Mouse (Mus musculus): ENCODE data around the gene Plce1. TPM values are rescaled to one million over a fixed set of nuclear protein-coding genes. Genes with fewer than 3 reads are reported as not detected.

Plce1 gene
- polyA plus RNA-seq, 1 experiment from 2014 or later, result 9.2 TPM

DNA sequence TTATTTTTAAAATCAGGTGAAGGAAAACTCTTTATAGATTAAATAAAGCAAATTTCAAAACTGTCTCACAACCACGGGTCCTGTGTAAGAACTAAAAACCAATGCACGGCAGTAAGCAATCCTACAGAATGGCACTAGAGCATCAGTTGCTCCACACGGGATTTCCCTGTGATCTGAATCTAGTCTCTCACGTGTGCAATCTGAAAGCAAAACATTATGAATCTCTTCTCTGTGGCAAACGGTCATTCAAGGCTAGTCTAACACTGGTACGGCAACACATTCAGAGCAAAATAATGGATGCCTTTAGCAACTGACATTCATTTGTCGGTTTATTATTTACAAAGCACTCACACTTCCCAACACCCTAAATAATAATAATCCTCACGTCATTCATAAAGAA lies 337.3 kb downstream of the Plce1 start:
- Histone ChIP-seq H3K9ac (replicated peaks; ENCODE audit: low read depth, low read length) (peak overlapping the region; percentile 72), H3K36me3 (ENCODE audit: control insufficient read depth, insufficient read depth, low read length) (peaks cover 20% of the 10 kb centered on the region), H3K4me3 (ENCODE audit: low read depth, low read length) (peak overlapping the region; percentile 79), H3K9me3 (ENCODE audit: control insufficient read depth, low read depth, low read length) (no peaks in the 10 kb centered on the region), H3K4me2 (replicated peaks; ENCODE audit: low read depth, low read length) (peak overlapping the region; percentile 88), H3K27ac (ENCODE audit: low read length) (no peak overlapping the region), H3K4me1 (ENCODE audit: control insufficient read depth, insufficient read depth, low read length) (0 out of 2 replicates have a peak, but pooled peaks cover 4% of the 10 kb centered on the region), H3K27me3 (ENCODE audit: control insufficient read depth, insufficient read depth, low read length) (no peaks in the 10 kb centered on the region)
- WGBS, result 35% methylated on average over 8 of the region's 8 CpGs
- no peak for ATAC-seq (ENCODE audit: insufficient number of reproducible peaks, insufficient read depth, low FRiP score, low read depth)

DNA sequence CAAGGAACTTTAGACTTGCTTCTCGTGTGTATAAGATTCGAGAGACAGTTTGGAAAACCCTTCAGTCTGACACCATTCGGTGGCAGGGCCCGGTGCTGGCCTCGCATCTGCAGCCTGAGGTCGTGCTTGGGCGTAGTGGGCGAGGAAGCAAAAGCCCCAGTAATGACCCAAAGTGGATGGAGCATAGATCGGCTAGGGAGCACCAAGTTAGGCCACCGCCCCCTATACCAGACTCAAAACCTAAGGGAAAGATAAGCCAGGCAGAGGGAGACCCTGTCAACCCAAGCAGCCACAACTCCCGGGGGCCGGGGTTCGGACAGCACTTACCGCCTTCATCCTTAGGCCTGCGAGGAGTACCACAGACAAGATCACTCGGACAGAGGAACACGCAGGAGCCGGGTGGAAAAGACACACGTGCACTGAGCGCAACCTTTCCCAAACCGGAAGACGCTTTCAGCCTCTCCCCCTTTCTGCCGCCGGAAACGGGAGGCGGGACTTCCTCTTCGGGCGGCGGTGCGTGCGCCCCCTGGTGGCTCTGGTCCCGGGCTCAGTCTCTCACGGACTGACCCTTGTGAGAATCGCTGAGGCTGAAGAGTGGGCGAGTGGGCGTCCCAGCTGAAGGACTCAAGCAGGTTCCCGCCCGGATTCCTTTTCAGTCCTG lies 338.0 kb downstream of the Plce1 start, which contains the start of gene Noc3l:
Noc3l (minus strand) TSS at position 472 of the 661 bp plus-strand sequence.
- Histone ChIP-seq H3K36me3 (ENCODE audit: control insufficient read depth, insufficient read depth, low read length) (peaks cover 18% of the 10 kb centered on the region), H3K4me1 (ENCODE audit: control insufficient read depth, insufficient read depth, low read length) (0 out of 2 replicates have a peak, but pooled peaks cover 4% of the 10 kb centered on the region), H3K4me2 (replicated peaks; ENCODE audit: low read depth, low read length) (peak within 1 kb of the TSS; percentile 88), H3K27me3 (ENCODE audit: control insufficient read depth, insufficient read depth, low read length) (no peaks in the 10 kb centered on the region), H3K27ac (ENCODE audit: low read length) (no peak within 1 kb of the TSS), H3K9ac (replicated peaks; ENCODE audit: low read depth, low read length) (peak within 1 kb of the TSS; percentile 72), H3K4me3 (ENCODE audit: low read depth, low read length) (peak within 1 kb of the TSS; percentile 79), H3K9me3 (ENCODE audit: control insufficient read depth, low read depth, low read length) (no peaks in the 10 kb centered on the region)
- under 1% methylated on average over 38 of the region's 38 CpGs for WGBS
- peak; percentile 95 for ATAC-seq (ENCODE audit: insufficient number of reproducible peaks, insufficient read depth, low FRiP score, low read depth)

DNA sequence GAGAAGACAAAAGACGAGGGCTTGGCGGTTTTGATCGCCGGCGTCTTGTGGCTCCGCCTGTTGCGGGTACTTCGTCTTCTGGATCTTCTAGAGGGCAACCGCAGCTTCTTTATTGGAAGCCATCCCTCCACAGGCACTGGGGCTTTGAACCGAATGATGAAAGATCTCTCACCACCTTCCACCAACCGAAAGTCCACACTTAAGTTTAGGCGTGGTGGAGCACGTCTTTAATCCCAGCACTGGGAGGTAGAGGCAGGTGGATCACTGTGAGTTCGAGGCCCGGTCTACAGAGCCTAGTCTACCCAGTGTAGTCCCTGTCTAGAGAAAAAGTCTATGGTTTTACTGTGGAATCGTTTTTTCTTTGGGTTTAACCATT lies 338.5 kb downstream of the Plce1 start:
- H3K4me2 ChIP-seq (replicated peaks; ENCODE audit: low read depth, low read length), result peak overlapping the region; percentile 88
- H3K4me1 ChIP-seq (ENCODE audit: control insufficient read depth, insufficient read depth, low read length), result 0 out of 2 replicates have a peak, but pooled peaks cover 4% of the 10 kb centered on the region
- no peak overlapping the region for H3K27ac ChIP-seq (ENCODE audit: low read length)
- peak; percentile 70; the same call in 1 of the 2 replicates for ATAC-seq (ENCODE audit: insufficient number of reproducible peaks, insufficient read depth, low FRiP score, low read depth)
- peaks cover 18% of the 10 kb centered on the region for H3K36me3 ChIP-seq (ENCODE audit: control insufficient read depth, insufficient read depth, low read length)
- 12% methylated on average over 16 of the region's 16 CpGs for WGBS
- no peaks in the 10 kb centered on the region for H3K9me3 ChIP-seq (ENCODE audit: control insufficient read depth, low read depth, low read length)
- peak overlapping the region; percentile 79 for H3K4me3 ChIP-seq (ENCODE audit: low read depth, low read length)
- peak overlapping the region; percentile 72 for H3K9ac ChIP-seq (replicated peaks; ENCODE audit: low read depth, low read length)
- no peaks in the 10 kb centered on the region for H3K27me3 ChIP-seq (ENCODE audit: control insufficient read depth, insufficient read depth, low read length)

DNA sequence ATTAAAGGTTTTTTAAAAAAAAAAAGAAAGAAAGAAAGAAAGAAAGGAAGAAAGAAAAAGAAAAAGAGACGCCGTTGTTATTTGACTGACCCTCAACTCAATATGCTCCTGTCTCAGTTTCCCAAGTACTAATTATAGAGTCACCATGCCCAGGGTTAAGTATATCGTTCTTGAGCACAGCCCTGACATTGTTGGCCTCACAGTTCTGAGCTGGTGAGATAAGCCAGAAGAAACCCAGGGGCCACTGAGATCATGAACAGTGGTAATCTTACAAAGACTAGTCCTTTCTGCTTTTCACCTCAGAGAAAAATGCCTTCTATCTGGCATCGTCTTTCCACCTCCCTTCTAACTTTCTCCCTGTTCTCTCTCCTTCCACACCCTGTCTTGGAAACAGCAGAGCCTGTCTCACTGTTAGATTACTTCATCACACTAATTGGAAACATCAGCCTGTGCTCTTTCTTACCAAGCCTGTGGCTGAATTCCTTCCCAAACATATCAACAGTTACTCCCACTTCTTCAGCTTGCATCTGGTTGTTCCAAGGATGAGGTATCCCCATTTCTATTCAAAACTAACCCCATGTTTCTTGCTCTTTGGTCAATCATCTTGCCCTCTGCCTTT lies 339.4 kb downstream of the Plce1 start:
- peaks cover 9% of the 10 kb centered on the region for H3K36me3 ChIP-seq (ENCODE audit: control insufficient read depth, insufficient read depth, low read length)
- no peaks in the 10 kb centered on the region for H3K9me3 ChIP-seq (ENCODE audit: control insufficient read depth, low read depth, low read length)
- H3K27me3 ChIP-seq (ENCODE audit: control insufficient read depth, insufficient read depth, low read length), result no peaks in the 10 kb centered on the region
- ATAC-seq (ENCODE audit: insufficient number of reproducible peaks, insufficient read depth, low FRiP score, low read depth), result no peak
- 88% methylated on average over 4 of the region's 4 CpGs for WGBS
- H3K9ac ChIP-seq (replicated peaks; ENCODE audit: low read depth, low read length), result no peak overlapping the region
- H3K4me3 ChIP-seq (ENCODE audit: low read depth, low read length), result no peak overlapping the region
- H3K27ac ChIP-seq (ENCODE audit: low read length), result no peak overlapping the region
- 0 out of 2 replicates have a peak, but pooled peaks cover 4% of the 10 kb centered on the region for H3K4me1 ChIP-seq (ENCODE audit: control insufficient read depth, insufficient read depth, low read length)
- no peak overlapping the region for H3K4me2 ChIP-seq (replicated peaks; ENCODE audit: low read depth, low read length)

DNA sequence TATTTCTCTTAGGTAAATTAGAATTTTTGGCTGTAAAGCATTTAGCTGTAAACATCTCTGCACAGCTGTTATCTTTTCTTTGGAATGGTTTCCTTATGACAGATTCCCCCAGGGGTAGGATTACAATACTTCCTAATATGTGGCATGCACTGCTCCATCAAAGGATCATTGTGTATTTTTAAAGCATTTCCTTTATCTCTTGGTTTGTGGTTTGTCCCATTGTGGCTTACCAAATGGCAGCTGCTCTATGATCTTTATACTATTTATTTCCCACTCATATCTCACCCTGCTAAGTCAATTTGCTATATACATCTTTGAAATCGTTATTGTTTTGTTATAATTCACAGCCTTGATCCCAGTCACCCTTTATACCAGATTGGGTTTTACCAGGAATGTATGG lies 352.3 kb downstream of the Plce1 start:
- H3K27me3 ChIP-seq (ENCODE audit: control insufficient read depth, insufficient read depth, low read length), result no peaks in the 10 kb centered on the region
- H3K4me1 ChIP-seq (ENCODE audit: control insufficient read depth, insufficient read depth, low read length), result no peaks in the 10 kb centered on the region
- H3K4me2 ChIP-seq (replicated peaks; ENCODE audit: low read depth, low read length), result no peak overlapping the region
- no peaks in the 10 kb centered on the region for H3K9me3 ChIP-seq (ENCODE audit: control insufficient read depth, low read depth, low read length)
- no peak overlapping the region for H3K9ac ChIP-seq (replicated peaks; ENCODE audit: low read depth, low read length)
- H3K27ac ChIP-seq (ENCODE audit: low read length), result no peak overlapping the region
- H3K36me3 ChIP-seq (ENCODE audit: control insufficient read depth, insufficient read depth, low read length), result no peaks in the 10 kb centered on the region
- ATAC-seq (ENCODE audit: insufficient number of reproducible peaks, insufficient read depth, low FRiP score, low read depth), result no peak
- H3K4me3 ChIP-seq (ENCODE audit: low read depth, low read length), result no peak overlapping the region
- WGBS, result 37% methylated on average over 1 of the region's 1 CpGs

Other genes starting within 250 kb of the Plce1 start
- gene Lgi1, start 216.6 kb upstream of the Plce1 start, polyA plus RNA-seq (2014; fragmentation: Nextera tagmentation; extraction: Ambion mirVana), result 1.1 and 1.3 TPM in 2 replicates
- 8.9 and 10.9 TPM in 2 replicates for gene Slc35g1, start 85.1 kb upstream of the Plce1 start, polyA plus RNA-seq (2014; fragmentation: Nextera tagmentation; extraction: Ambion mirVana)

Measured in stomach, embryonic 14.5 days (tissue).